Mouse (Mus musculus) left cerebral cortex, postnatal 36 days (tissue): ENCODE data around the gene Raver1. TPM values are rescaled to one million over a fixed set of nuclear protein-coding genes. Genes with fewer than 3 reads are reported as not detected.

ENCODE experiments used
- DNase-seq, 2 experiments: peaks; one replicate each; pipeline ENCODE4 v3.0.0; 2021 to 2022; ENCODE audit warnings: low spot score in 2 of 2, mixed read lengths in 1 of 2
- intact Hi-C: fragments of 180-260 bp; cut with DNase I; formaldehyde crosslinking; loops from one replicate; pipeline ENCODE4 v1.15.1; 2025
- microRNA-seq: library from miRNA; unstranded; fragments of <30 nt; microRNA quantifications from one replicate; pipeline ENCODE4 v1.2.0, GENCODE M21; 2022
- total RNA-seq, 2 experiments: library from RNA; stranded (reverse); gene quantifications; 2 replicates each; pipeline ENCODE4 v1.2.3; 2021

Raver1 gene
- total RNA-seq, 2 experiments from 2014 or later, result 26.1 to 29.0 TPM

- intact Hi-C loops, result no loop called here
Observed at GRCm38 (mm10) chr9:21028560-21029110, 63.2 kb downstream of the Raver1 start.

DNA sequence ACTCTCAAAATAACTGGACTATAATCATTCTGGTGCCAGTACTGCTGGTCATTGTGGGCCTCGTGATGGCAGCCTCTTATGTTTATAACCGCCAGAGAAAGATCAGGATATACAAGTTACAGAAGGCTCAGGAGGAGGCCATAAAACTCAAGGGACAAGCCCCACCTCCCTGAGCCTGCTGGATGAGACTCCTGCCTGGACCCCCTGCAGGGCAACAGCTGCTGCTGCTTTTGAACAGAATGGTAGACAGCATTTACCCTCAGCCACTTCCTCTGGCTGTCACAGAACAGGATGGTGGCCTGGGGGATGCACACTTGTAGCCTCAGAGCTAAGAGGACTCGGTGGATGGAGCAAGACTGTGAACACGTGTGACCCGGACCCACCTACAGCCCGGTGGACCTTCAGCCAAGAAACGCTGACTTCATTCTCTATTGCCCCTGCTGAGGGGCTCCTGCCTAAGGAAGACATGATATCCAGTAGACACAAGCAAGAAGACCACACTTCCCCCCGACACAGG lies 64.0 kb downstream of the Raver1 start:
- intact Hi-C loops, result no loop called here
- no peak for DNase-seq

More at GRCm38 (mm10) chr9:21028560-21029110, 63.2 kb downstream of the Raver1 start:
- DNase-seq, result no peak

DNA sequence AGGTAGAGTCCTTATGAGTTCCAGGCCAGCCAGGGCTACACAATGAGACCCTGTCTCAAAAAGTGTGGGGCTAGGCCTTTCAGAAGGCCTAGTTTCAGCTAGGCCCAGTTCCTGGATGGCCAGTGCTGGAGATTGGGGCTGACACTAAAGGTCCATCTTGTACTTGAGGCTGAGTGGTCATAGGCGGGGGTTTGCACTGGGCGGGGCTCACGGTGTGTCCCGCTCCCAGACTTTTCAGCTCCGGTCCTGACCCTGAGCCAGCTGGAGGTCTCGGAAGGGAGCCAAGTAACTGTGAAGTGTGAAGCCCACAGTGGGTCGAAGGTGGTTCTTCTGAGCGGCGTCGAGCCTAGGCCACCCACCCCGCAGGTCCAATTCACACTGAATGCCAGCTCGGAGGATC lies 65.0 kb downstream of the Raver1 start:
- DNase-seq, result no peak
- intact Hi-C loops, result no loop called here

DNA sequence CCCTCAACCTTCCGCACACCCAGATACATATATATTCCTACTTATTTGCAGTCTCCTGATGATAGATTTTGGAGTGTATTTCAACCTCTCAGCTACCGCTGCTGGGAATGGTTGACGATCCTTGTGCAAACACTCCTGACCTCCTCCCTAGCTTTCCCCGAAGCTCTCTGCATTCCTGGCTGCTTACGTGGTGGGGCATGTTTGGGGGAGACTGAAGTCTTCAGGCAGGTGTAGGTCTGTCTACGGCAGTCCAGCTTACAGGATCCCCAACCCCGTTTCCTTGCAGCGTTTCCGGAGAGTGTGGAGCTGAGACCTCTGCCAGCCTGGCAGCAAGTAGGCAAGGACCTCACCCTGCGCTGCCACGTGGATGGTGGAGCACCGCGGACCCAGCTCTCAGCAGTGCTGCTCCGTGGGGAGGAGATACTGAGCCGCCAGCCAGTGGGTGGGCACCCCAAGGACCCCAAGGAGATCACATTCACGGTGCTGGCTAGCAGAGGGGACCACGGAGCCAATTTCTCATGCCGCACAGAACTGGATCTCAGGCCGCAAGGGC lies 66.5 kb downstream of the Raver1 start:
- no peak for DNase-seq
- intact Hi-C loops, result no loop called here

Small RNA genes within 50 kb of the gene (microRNA-seq; reads per million reads assigned to microRNA genes)
- not detected for gene Mir1900
- gene Mir7082, result not detected

Other genes starting within 250 kb of the Raver1 start
- gene A230050P20Rik, start 223.4 kb downstream of the Raver1 start, total RNA-seq, result 10 to 100 TPM; 65.7 to 90.2 TPM
- gene Angptl6, start 212.3 kb downstream of the Raver1 start, total RNA-seq, result 10 to 100 TPM; 10.5 to 11.8 TPM
- 10 to 100 TPM; 18.6 to 23.9 TPM for gene Ppan, start 203.8 kb downstream of the Raver1 start, total RNA-seq
- 100 to 1,000 TPM; 120 to 124 TPM for gene Eif3g, start 193.4 kb downstream of the Raver1 start, total RNA-seq
- gene Dnmt1, start 132.1 kb downstream of the Raver1 start, total RNA-seq, result 10 to 100 TPM; 40.1 to 43.0 TPM
- gene S1pr2, start 115.2 kb downstream of the Raver1 start, total RNA-seq, result 1 to 10 TPM; 3.0 to 3.6 TPM
- gene Mrpl4, start 89.3 kb downstream of the Raver1 start, total RNA-seq, result 10 to 100 TPM; 59.6 to 62.5 TPM
- gene Icam1, start 76.0 kb downstream of the Raver1 start, total RNA-seq, result 1 to 10 TPM; 2.4 to 3.2 TPM
- gene Icam4, start 62.6 kb downstream of the Raver1 start, total RNA-seq, result 1 to 10 TPM; 1.2 to 1.3 TPM
- 100 to 1,000 TPM; 235 to 249 TPM for gene Icam5, start 59.9 kb downstream of the Raver1 start, total RNA-seq
- not detected for gene Zglp1, start 24.9 kb downstream of the Raver1 start, total RNA-seq
- 1 to 10 TPM; 1.5 to 1.6 TPM for gene Gm49373, start 18.9 kb downstream of the Raver1 start, total RNA-seq
- 10 to 100 TPM; 59.0 to 70.8 TPM for gene Fdx1l, start 18.4 kb downstream of the Raver1 start, total RNA-seq
- 1 to 10 TPM; 2.1 to 3.5 TPM for gene Gm38431, start within 50 bp of the Raver1 start, total RNA-seq
- gene Tyk2, start 39.2 kb upstream of the Raver1 start, total RNA-seq, result 10 to 100 TPM in 1 of 2 experiments, 1 to 10 TPM in 1; 9.1 to 15.3 TPM
- 100 to 1,000 TPM; 139 to 155 TPM for gene Cdc37, start 58.0 kb upstream of the Raver1 start, total RNA-seq
- 10 to 100 TPM; 94.8 to 98.7 TPM for gene Pde4a, start 73.7 kb upstream of the Raver1 start, total RNA-seq
- gene Keap1, start 147.4 kb upstream of the Raver1 start, total RNA-seq, result 10 to 100 TPM; 52.7 to 60.8 TPM
- 10 to 100 TPM in 1 of 2 experiments, 1 to 10 TPM in 1; 6.6 to 14.2 TPM for gene S1pr5, start 156.4 kb upstream of the Raver1 start, total RNA-seq
- gene Atg4d, start 173.3 kb upstream of the Raver1 start, total RNA-seq, result 10 to 100 TPM; 47.1 to 48.8 TPM
- gene Kri1, start 196.0 kb upstream of the Raver1 start, total RNA-seq, result 10 to 100 TPM; 32.6 to 44.4 TPM
- gene Cdkn2d, start 199.4 kb upstream of the Raver1 start, total RNA-seq, result 10 to 100 TPM; 52.7 to 58.8 TPM
- 1 to 10 TPM in 1 of 2 experiments, under 1 TPM in 1; 0.72 to 1.6 TPM for gene Ap1m2, start 220.3 kb upstream of the Raver1 start, total RNA-seq
- 10 to 100 TPM; 43.0 to 52.5 TPM for gene Slc44a2, start 228.7 kb upstream of the Raver1 start, total RNA-seq